ENCODE assay signal across 9 mouse cellular contexts in genomic region chr4:31419240-31419639, GRCm38 (mm10).
DNase-seq lines count a peak whose midpoint lies in the region; ATAC-seq and TF ChIP-seq lines count a peak whose summit lies in the region.
"Had no signal": no experiment of that assay in that cellular context is flagged by ENCODE, and none has a peak within 500 bp of the region (broad histone marks: within the 10 kb centered on the region; RNA-seq: fewer than 3 reads in every experiment).

No protein-coding gene starts in this region.

- no peaks in the 10 kb centered on the region for H3K9me3 ChIP-seq in forebrain, postnatal 0 days (ENCODE audit: low read length)
- no peaks in the 10 kb centered on the region for H3K9me3 ChIP-seq in hindbrain, postnatal 0 days (ENCODE audit: low read length)
- H3K9me3 ChIP-seq in midbrain, embryonic 16.5 days (replicated peaks; ENCODE audit: control insufficient read depth, low read length, poor library complexity, severe bottlenecking): no peaks in the 10 kb centered on the region
- H3K9me3 ChIP-seq: lung, embryonic 15.5 days had no signal

- H3K4me2 ChIP-seq in forebrain, postnatal 0 days (ENCODE audit: low read depth): no peak overlapping the region
- no peak overlapping the region for H3K4me2 ChIP-seq in hindbrain, postnatal 0 days (ENCODE audit: low read depth, low read length)
- no peak overlapping the region for H3K4me2 ChIP-seq in midbrain, embryonic 16.5 days (ENCODE audit: low read length)
- H3K4me2 ChIP-seq: lung, embryonic 15.5 days had no signal

- H3K36me3 ChIP-seq in forebrain, postnatal 0 days (ENCODE audit: insufficient read depth): no peaks in the 10 kb centered on the region
- H3K36me3 ChIP-seq in hindbrain, postnatal 0 days (ENCODE audit: insufficient read depth, low read length): no peaks in the 10 kb centered on the region
- H3K36me3 ChIP-seq in midbrain, embryonic 16.5 days (ENCODE audit: control insufficient read depth, insufficient read depth, low read length): no peaks in the 10 kb centered on the region
- H3K36me3 ChIP-seq: lung, embryonic 15.5 days had no signal

- 0 out of 2 replicates have a peak overlapping the region, but pooled peaks have one; percentile 9 for H3K27ac ChIP-seq in forebrain, postnatal 0 days (ENCODE audit: low read depth, low read length)
- H3K27ac ChIP-seq in hindbrain, postnatal 0 days: no peak overlapping the region
- H3K27ac ChIP-seq in midbrain, embryonic 16.5 days (ENCODE audit: low read length): peak overlapping the region; percentile 58; the same call in 1 of the 2 replicates
- H3K27ac ChIP-seq: lung, embryonic 15.5 days had no signal

- intact Hi-C loops in left cerebral cortex, postnatal 10 days (cut with DNase I): no loop called here

- H3K4me1 ChIP-seq in forebrain, postnatal 0 days (ENCODE audit: insufficient read depth): no peaks in the 10 kb centered on the region
- H3K4me1 ChIP-seq in hindbrain, postnatal 0 days (ENCODE audit: insufficient read depth, low read length): no peaks in the 10 kb centered on the region
- peaks cover 2% of the 10 kb centered on the region; the same call in 1 of the 2 replicates for H3K4me1 ChIP-seq in midbrain, embryonic 16.5 days (ENCODE audit: control insufficient read depth, insufficient read depth, low read length)

- H3K9ac ChIP-seq in forebrain, postnatal 0 days: 0 out of 2 replicates have a peak overlapping the region, but pooled peaks have one; percentile 26
- H3K9ac ChIP-seq in hindbrain, postnatal 0 days (replicated peaks; ENCODE audit: low read length): no peak overlapping the region
- H3K9ac ChIP-seq in midbrain, embryonic 16.5 days (ENCODE audit: low read depth, low read length): no peak overlapping the region
- H3K9ac ChIP-seq: lung, embryonic 15.5 days had no signal

- 7% methylated on average over 6 of the region's 6 CpGs for WGBS in forebrain, postnatal 0 days
- 8% methylated on average over 6 of the region's 6 CpGs for WGBS in hindbrain, postnatal 0 days
- WGBS in midbrain, embryonic 16.5 days: 9% methylated on average over 6 of the region's 6 CpGs

- ATAC-seq in forebrain, postnatal 0 days: peak; percentile 58
- ATAC-seq in hindbrain, postnatal 0 days: peak; percentile 79
- peak; percentile 63 for ATAC-seq in midbrain, embryonic 16.5 days

- no peaks in the 10 kb centered on the region for H3K27me3 ChIP-seq in forebrain, postnatal 0 days (ENCODE audit: insufficient read depth, low read length)
- no peaks in the 10 kb centered on the region for H3K27me3 ChIP-seq in hindbrain, postnatal 0 days (ENCODE audit: insufficient read depth, low read length)
- H3K27me3 ChIP-seq in midbrain, embryonic 16.5 days (ENCODE audit: control insufficient read depth, insufficient read depth, low read depth, low read length): no peaks in the 10 kb centered on the region
- H3K27me3 ChIP-seq: lung, embryonic 15.5 days had no signal

- DNase-seq in gastrocnemius, adult 18-20 months (ENCODE audit: low spot score): peak; percentile 28
- no peak for DNase-seq in gastrocnemius, postnatal 25 days
- DNase-seq in cerebellum, adult 11 months: peak; percentile 8
- peak; percentile 92 for DNase-seq in forebrain, postnatal 0 days
- peak; percentile 92 for DNase-seq in hindbrain, postnatal 0 days (ENCODE audit: low spot score)
- DNase-seq in left cerebral cortex, postnatal 10 days (ENCODE audit: extremely low spot score in 1 of 2, low spot score in 2 of 2): peak; percentile 65 to 70
- DNase-seq in thymus, postnatal 4 days: peak; percentile 24

- H3K4me3 ChIP-seq in forebrain, postnatal 0 days (ENCODE audit: low read depth, low read length): no peak overlapping the region
- no peak overlapping the region for H3K4me3 ChIP-seq in hindbrain, postnatal 0 days (ENCODE audit: low read length)
- H3K4me3 ChIP-seq in midbrain, embryonic 16.5 days (ENCODE audit: low read depth, low read length): no peak overlapping the region
- H3K4me3 ChIP-seq: lung, embryonic 15.5 days had no signal

- TF ChIP-seq CTCF in forebrain, postnatal 0 days (IDR thresholded peaks at IDR 0.05; ENCODE audit: low read depth): peak; percentile 88
- TF ChIP-seq CTCF in hindbrain, postnatal 0 days (IDR thresholded peaks at IDR 0.05; ENCODE audit: low read depth): peak; percentile 89
